Mouse (Mus musculus) layer of hippocampus, adult 9-10 months (tissue): ENCODE results near the gene Mesd.

Source experiments
- DNase-seq: peaks from one replicate; pipeline ENCODE4 v3.0.0; 2022; ENCODE audit warnings: low spot score

The Mesd gene

DNA sequence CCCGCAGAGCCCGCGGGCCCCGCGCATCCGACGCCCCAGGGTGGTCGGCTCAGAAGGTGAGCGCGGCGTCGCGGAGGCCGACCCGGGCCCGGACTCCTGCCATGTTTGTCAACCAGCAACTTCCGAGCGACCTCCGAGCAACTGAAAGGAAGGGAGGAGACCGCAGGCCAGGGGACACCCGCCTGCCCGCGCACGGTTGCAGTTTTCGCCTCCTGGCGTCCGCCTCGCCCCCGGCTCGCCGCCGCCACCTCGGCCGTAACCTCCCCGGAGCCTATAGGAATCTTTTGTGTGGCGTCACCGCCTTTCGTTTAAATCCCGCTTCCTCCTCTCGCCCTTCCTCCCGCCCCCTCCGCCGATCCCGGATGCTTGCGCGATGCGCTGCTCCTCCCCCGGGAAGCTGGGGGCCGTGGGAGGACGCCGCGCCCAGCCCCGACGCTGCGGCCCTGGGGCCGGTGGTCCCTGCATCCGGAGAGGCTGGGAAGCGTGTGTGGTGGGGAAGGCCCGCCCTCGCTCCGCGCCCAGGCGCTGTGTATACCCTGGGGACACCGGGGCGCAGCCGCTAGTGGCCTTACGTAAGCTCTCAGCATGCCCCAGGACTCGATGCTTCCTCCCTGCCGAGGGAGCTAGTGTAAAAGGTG lies at the start of gene Mesd, which contains the start of gene Tlnrd1:
Gene Mesd, plus strand, starts transcription at position 446 of the 638 bp plus-strand sequence.
Gene Tlnrd1, minus strand, starts transcription at position 285 of the 638 bp plus-strand sequence.
- DNase-seq = peak; percentile 71

DNA sequence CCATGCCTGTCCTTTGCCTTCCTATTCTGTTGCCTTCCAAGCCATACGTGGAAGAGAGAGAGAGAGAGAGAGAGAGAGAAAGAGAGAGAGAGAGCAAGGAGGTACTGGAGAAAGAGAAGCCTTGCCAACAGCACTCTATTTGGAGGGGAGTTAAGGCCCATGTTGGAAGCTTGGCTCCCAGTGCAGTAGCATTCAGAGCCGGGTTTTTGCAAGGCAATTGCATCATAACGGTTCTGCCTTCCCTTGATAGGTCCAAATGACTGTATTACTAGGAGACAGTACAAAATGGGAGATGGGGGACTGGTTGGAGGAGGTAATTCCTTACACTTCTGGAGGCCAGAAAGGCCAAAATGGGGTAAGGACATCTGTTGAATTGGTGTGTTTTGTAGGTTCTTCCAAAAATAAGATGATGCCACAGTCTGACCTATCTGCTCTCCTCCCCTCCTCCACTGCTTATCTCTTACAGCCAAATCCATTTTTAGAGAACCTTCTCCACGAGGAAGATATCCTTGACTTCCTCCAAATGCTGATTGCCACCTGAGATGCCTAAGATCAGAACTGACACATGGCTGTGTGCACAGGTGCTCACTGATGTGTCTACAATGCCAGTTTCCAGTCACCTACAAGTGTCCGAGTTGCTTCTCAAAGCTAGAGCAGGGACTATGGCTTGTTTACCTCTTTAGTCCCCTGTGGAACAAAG lies 45.6 kb upstream of the Mesd start:
- DNase-seq = no peak

DNA sequence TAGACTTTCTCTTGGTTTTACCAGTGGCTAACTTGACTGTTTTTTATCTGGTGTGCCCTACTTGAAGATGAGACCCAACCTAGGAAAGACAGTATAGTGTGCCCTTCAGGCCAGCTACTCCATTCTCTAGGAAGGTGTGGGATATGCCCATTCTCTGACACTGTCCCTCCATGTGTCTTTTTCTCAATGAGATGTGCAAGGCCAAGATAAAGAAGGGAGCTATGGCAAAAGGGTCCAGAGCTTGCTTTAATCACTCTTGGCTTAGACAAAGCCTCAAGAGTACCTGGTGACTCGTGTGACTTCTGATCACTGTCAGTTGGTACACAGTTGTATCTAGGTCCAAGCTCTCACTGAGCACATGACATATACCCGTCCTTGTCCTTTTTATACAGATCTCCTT lies 44.2 kb upstream of the Mesd start:
- DNase-seq = no peak

DNA sequence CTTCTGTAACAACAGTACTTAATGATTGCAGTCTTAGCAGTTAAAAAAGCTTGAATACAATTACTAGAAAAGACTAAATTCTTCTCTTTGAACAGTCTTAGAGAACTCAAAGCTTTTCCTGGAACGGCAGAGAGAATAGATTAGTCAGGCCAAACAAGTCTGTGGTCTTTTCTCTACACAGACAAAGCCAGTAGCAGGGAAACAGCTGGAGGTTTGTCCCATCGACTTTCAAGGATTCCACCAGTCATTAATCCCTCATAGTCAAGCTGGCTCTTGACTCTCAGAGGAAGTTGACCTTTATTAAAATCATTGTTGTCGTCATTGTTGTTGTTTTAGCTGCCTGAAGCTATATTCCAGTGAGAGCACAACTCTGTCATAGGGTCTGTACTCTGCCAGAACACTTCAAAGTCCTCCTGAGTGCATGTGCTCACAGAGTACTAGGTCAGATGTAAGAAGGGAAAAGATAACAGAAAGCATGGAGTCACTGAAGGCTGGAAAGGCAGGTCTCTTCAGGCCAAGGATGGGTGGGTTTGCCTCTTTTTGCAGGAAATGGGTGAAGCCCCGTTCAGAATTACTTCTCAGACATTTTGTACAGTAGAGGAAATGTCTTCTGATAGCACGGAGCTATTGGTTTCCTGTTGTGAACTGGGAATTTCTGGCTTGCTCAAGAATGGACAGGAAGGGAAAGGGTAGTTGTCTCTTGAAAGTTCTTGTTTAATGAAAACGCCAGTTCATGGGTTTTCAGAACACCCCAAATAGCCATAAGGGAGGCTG lies 41.6 kb upstream of the Mesd start:
- no peak for DNase-seq

DNA sequence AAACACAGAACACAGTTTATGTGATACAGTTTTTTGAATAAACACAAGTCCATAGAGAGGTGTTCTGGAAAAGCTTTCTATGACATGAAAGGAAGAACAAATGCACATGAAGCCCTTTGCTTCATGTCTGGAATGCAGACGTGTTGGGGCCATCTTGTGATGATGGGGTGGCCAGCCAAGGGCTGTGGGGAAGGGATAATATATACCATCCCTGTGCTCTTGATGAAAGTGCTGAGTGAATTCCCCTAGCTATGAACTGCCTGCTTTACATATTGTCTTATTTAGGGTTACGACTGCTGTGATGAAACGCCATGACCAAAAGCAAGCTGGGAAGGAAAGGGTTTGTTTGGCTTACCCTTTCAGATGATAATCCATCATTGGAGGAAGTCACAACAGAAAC lies 39.5 kb upstream of the Mesd start:
- DNase-seq = no peak

DNA sequence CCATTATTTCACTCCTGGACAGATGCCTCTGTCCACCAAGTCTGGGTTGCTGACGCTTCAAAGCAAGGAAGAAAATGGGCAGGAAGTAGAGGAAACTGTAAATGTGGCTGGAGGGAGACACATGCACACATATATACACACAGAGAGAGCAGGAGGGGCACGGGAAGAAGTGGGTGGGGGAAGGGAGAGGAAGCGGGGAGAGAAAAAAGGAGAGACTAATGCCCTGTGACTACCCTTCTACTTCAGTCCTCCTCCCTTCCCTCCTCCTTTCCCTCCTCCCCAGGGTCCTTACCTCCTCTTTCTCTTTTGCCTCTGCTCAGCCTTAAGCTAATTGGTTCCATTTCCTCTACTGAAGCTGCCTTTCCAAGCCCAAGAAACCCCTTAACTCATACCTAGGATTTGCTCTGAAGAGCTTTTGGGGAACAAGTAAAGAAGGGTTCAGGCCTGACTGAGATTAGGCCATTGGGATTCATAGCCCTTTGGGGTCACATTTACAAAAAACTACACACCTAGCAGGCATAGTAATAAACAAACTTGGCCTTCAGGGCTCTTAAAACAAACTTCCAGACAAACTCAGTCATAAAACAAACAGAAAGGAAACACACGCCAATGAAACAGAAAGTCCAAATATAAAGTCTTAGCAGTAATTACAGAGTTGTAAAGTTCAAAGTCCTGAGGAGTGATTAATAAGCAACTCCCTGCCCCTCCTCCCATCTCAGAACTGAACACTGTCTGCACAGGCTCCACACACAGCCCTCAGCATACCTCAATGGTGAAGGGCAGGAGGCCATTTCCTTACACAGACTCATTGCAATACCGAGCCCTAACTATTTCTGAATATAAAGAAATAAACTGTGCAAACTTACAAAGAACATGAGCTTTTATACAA lies 36.8 kb upstream of the Mesd start:
- no peak for DNase-seq

DNA sequence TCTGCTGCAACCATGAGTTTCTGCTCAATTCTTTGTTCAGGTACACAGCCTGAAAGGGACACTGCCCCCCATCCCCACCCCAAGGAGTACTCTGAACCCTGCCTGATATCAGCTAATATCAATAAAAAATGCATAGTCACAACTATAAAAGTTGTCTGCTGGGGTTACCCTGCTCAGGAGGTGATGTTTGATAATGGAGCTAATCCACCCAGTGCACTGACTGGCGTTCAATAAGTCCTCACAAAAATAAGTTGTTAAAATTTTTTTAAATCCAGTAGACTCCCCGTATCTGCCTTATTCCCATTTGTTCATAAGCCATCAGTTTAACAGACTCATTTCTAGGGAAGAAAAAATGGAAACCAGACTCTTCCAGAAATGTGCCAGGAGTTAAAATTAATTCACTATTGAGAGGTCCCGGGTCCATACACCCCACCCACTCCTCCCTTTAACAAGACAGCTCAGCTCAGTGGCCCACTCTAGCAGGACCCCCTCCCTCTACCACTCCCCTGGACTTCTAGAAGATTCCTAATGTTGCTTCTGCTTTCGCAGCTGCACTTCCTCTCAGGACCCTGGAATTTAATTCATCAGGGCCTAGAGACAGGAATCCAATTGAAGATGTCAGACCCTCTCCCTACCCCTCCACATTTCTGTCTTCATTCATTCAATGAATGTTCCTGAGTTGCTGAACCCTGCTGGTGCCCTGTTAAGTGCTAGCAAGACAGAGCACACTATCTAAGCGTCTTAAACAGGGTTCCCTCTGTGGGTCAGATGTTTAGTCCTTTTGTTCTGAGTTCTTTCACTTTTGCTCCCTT lies 32.5 kb upstream of the Mesd start:
- DNase-seq = no peak

DNA sequence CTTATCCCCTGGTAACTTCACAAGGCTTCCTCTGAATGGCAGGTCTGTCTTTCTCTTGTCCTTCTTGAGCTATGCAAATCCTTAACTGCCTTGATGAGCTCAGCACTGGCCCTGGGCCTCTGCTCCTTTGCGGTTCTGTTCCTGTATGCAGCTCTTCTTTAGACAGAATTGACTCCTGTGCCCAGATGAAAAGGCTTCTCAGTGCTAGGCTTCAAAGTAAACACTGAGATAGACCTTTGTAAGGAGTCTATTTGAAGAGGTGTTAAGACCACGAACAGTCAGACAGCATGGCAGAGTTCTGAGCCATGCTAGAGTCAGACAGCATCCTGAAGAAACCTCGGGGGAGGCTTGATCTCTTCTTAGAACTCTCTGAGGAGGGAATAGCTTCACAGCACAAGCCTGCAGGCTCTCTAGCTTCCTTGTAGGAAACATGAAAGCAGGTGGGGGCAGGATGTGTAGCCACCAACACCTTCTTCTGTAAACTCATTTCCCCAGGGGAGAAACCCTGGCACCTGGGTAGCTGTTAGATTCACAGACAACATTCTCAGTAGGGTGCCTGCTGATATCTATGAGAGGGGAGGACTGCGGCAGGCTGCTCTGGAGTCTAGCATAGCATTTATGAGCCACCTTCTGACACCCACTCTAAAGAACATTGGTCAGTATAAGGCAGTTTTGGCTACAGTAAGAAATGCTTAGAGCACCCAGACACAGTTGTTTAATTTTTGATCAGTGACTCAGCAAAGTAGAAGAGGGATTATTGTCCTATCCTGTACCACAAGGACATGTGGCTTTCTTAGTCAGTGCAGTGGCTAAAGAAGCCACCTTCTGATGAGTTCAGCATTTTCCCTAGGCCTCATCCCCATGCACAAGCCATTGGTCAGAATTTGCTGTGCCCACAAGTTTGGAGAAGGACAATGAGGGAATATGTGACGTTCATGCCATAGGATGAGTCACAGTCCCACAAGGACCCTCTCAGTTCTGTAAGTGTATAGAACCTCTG lies 31.6 kb upstream of the Mesd start:
- no peak for DNase-seq

DNA sequence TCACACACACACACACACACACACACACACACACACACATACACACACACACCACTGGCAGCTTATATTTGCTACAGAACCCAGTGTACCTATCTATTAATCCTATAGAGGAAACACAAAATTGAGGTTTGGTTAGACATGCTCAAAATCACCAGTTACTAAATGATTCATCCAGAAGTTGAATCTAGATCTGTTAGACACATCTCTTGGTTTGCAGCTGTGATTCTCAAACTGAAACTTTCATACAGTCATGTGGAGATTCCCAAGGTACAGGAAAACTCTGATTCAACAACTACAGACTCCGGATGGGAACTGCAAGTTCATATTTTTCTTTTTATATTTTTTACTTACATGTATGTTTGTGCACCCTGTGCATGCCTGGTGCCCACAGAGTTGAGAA lies 29.1 kb upstream of the Mesd start:
- no peak for DNase-seq

DNA sequence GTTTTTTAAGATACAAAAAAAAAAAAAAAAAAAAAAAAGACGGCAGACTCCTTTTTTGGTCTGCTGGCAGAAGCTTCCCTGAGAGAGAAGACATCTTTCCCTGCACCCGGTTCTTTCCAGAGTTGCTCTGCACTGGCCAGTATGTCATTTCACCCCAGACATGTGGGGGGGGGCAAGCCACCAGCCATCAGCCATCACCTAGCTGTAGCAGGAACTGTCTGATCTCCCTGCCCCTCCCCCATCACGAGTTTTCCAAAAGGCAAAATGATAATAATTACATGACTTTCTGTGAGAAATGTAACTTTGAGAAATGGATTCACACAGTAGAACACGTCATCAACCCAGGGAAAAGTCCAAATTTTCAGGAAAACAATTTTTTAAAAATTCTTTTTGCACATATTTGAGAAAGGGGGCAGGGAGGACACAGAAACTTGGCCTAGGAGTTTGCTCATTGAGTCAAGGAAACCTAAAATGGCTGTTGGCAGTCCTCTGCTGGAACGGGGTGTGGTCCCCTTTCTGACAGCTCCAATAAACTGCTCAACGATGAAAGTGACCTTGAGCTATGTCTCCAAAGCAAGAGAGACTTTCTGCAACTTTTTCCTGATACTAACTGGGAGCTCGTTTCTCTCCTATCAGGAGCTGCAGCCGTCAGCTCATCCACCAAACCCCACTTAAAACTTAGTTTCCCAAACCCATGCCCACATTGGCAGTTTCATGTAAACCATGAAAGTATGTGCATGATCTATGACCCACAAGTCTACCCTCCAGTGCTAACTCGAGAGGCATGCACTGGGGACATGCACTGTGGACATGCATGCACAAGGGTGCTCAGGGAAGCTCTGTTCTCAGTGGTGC lies 27.7 kb upstream of the Mesd start:
- DNase-seq = no peak

DNA sequence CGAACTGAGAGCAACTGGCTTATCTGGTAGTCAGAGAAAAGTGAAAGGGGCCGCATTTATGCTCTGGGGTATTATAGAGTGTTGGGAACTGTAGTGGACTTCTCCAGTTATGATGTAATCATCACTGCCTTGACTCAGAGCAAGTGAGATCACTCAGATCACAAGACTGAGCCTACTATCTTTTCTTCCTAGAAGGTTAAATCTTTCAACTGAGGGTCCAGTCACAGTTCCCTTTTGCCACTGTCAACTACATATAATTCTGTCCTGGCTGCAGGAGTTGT lies 27.1 kb upstream of the Mesd start:
- DNase-seq = no peak

DNA sequence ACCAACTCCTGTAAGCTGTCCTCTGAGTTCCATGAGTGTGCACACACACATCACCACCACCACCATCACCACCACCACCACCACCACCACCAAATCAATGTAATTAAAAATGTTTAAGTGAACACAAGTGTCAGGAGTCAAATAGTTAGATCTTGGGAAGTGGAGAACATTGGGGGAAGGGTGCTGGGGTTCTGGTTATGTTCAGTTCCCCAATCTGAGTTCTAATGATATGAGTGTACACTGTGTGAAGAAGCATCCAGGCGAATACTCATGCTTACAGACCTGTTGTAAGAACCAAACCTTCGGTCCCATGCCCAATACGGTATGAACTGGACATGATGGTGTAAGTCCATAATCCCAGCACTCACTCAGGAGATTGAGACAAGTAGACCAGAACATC lies 26.3 kb upstream of the Mesd start:
- DNase-seq = no peak

DNA sequence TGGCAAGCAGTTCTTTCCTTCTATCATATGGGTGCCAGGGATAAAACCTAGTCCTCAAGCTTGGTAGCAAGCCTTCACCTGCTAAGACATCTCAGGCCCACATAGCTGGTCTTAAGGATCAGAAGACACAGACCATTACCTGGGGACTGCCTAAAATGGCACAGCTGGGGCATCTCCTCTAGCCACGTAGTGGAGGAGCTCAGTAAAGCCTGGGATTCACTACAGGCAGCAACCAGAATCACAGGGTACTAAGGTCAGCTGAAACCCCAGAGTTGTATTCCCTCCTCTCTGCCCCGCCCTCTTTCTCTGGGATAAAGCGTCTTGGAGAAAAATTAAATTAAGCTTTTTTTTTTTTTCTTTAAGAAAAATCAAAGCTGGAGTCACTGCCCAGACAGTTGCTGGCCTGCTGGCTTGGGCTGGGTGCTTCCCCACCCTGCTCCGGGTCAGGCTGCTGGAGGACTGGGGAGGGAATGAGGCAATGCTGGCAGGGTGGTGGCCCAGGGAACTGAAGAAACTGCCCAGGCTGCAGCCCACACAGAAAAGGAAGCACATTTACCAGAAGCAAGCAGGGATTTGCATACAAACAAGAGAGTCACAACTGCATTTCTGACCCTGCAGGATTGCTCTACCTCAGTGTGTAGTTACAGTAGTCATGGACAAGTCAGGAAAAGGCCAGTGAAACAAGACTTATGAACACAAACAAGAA lies 24.7 kb upstream of the Mesd start:
- no peak for DNase-seq

DNA sequence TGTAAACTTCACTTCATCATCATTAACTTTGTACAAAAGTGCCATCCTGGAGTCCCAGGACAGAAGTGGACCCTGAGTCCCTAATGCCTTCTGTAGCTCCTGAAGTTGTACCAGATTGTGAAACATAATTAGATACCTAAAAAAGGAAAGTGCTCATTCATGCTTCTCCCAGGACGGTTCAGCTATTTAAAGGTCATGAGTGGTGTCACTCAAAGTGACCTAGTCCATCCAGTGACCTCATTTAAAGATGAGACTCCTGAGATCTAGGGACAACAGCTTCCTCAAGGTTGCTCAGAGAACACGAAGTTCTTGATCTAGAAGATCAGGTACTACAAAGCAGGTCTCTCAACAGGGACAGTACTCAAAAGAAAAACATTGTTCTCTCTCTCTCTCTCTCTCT lies 20.7 kb upstream of the Mesd start:
- DNase-seq = no peak

DNA sequence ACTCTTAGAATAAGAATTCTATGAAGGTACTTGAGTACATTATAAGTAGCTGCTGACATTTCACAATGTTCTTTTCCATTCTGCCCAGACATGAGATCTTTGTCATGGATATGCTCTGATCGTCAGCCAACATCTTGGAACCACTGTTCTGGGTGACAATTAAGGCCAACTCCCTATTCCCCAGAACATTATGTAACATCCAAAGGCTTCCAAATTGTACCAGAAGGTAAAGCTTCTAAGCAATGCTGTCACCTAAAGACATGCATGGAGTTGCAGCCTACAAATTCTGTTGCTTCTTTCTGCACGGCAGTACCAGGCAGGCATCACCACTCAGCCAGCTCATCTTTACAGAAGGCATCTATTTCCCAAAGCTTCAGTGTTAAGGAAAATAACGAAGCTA lies 16.1 kb upstream of the Mesd start:
- DNase-seq = no peak

DNA sequence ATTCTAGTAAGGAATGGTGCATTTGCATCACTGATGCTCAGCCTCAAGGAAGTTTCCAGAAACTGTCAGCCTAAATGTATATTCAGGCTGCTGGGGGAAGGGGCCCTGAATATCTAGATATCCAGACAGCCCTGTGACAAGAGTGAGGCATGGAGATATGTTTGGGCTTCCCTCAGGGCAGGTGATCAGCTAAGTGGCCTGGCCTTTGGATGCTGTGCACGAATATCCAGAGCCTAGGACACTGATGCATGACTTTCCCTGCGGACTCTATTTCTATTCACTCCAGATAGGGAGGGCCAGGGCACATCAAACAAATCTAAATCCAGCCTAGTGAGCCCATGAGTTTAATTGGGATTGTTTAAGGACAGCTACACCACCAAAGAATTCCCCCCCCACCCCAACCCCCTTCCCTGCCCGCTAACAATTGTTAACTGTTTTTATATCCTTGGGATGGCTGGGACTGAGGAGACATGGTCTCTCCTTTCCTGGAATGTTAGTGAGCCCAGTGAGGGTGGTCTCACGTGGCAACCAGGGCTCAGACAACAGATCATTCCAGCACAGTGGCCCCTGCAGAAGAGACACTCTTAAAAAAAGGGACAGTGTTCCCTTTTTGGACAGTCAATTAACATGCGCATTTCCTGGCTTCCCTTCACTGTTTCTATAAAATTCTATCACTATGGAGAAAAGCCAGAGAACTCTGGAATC lies 14.3 kb upstream of the Mesd start:
- DNase-seq = no peak

DNA sequence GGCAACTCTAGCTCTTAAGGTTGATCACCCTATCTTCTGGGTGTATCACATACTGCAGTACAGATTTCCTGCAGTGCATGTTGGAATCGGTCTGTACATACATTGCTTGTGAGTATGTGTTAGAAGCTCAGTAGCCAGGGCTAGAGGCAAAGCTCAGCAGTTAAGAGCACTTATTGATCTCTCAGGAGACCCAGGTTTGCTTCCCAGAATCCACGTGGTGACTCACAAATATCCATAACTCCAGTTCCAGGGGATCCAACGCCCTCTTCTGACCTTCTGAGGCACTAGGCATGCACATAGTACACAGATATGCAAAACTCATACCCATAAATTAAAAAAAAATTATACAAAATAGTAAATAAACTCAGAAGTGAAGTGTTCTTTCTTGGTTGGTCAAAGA lies 7.2 kb upstream of the Mesd start:
- no peak for DNase-seq
